Mouse (Mus musculus) kidney, embryonic 16.5 days (tissue): ENCODE data around the gene Chn1. TPM values are rescaled to one million over a fixed set of nuclear protein-coding genes. Genes with fewer than 3 reads are reported as not detected.
A peak's percentile ranks its signal among the peaks of the same experiment; 100 is the strongest.

Source experiments
- ATAC-seq: fragments of 200-750 bp; cut with Nextera tagmentation; 2 replicates; pipeline ENCODE4 v1.8.0; 2017; ENCODE audit warnings: moderate TSS enrichment; ENCODE audit not compliant: low FRiP score, low TSS enrichment
- H3K27ac ChIP-seq: fragments of 300-500 bp; sonication (generic); 2 replicates; pipeline ENCODE4 v1.5.1; 2014; ENCODE audit warnings: low read length
- H3K27me3 ChIP-seq: fragments of 300-500 bp; sonication (generic); 2 replicates; pipeline ENCODE4 v1.6.1; 2014; ENCODE audit warnings: low read length, control low read depth, mixed read lengths; ENCODE audit not compliant: insufficient read depth
- H3K36me3 ChIP-seq: fragments of 300-500 bp; sonication (generic); 2 replicates; pipeline ENCODE4 v1.6.1; 2014; ENCODE audit warnings: low read length, control low read depth, mixed read lengths; ENCODE audit not compliant: insufficient read depth
- H3K4me1 ChIP-seq: fragments of 300-500 bp; sonication (generic); 2 replicates; pipeline ENCODE4 v1.6.1; 2014; ENCODE audit warnings: low read length, control low read depth, mixed read lengths; ENCODE audit not compliant: insufficient read depth
- H3K4me2 ChIP-seq: fragments of 300-500 bp; sonication (generic); replicated peaks from 2 replicates; pipeline ENCODE4 v1.6.1; 2014; ENCODE audit warnings: low read depth, low read length
- H3K4me3 ChIP-seq: fragments of 300-500 bp; sonication (generic); 2 replicates; pipeline ENCODE4 v1.5.1; 2014; ENCODE audit warnings: mild to moderate bottlenecking, low read length
- H3K9ac ChIP-seq: fragments of 300-500 bp; sonication (generic); replicated peaks from 2 replicates; pipeline ENCODE4 v1.6.1; 2014; ENCODE audit warnings: low read length
- H3K9me3 ChIP-seq: fragments of 300-500 bp; sonication (generic); 2 replicates; pipeline ENCODE4 v1.6.1; 2016; ENCODE audit warnings: low read length, control low read depth
- WGBS: fragments of 180-500 bp; shearing (Covaris S2); extraction: QIAGEN DNeasy Blood & Tissue Kit; methylation state at CpG from one replicate; pipeline ENCODE4 v1.1.7; 2014; 5-methylcytosine and 5-hydroxymethylcytosine counted together
- polyA plus RNA-seq: library from polyadenylated mRNA; unstranded; fragments of >200 nt; fragmentation: Nextera tagmentation; extraction: Ambion mirVana; gene quantifications from 2 replicates; pipeline ENCODE4 v1.2.1, GENCODE M21; 2015

The Chn1 gene
- polyA plus RNA-seq, 1 experiment from 2014 or later, result 17.0 TPM

- Histone ChIP-seq H3K9ac (no peak overlapping the region), H3K27me3 (no peaks in the 10 kb centered on the region), H3K9me3 (peaks cover under 1% of the 10 kb centered on the region), H3K4me1 (no peaks in the 10 kb centered on the region), H3K27ac (no peak overlapping the region), H3K4me2 (no peak overlapping the region), H3K36me3 (no peaks in the 10 kb centered on the region), H3K4me3 (no peak overlapping the region)
- WGBS, result 58% methylated on average over 7 of the region's 7 CpGs
- ATAC-seq, result no peak
Measured at GRCm38 (mm10) chr2:73759899-73760298, 15.2 kb downstream of the Chn1 start.

- 82% methylated on average over 5 of the region's 5 CpGs for WGBS
Measured at GRCm38 (mm10) chr2:73759027-73759426, 16.1 kb downstream of the Chn1 start.

GRCm38 (mm10) chr2:73747297-73747696, 27.8 kb downstream of the Chn1 start:
- no peaks in the 10 kb centered on the region for H3K4me1 ChIP-seq
- no peak overlapping the region for H3K27ac ChIP-seq
- H3K9me3 ChIP-seq, result no peaks in the 10 kb centered on the region
- H3K36me3 ChIP-seq, result 0 out of 2 replicates have a peak, but pooled peaks cover 3% of the 10 kb centered on the region
- no peak for ATAC-seq
- no peak overlapping the region for H3K4me3 ChIP-seq
- H3K9ac ChIP-seq, result no peak overlapping the region
- no peak overlapping the region for H3K4me2 ChIP-seq
- H3K27me3 ChIP-seq, result no peaks in the 10 kb centered on the region
- 94% methylated on average over 1 of the region's 1 CpGs for WGBS

More at GRCm38 (mm10) chr2:73759027-73759426, 16.1 kb downstream of the Chn1 start:
- H3K4me3 ChIP-seq, result no peak overlapping the region
- H3K4me2 ChIP-seq, result no peak overlapping the region
- H3K27me3 ChIP-seq, result no peaks in the 10 kb centered on the region
- H3K9ac ChIP-seq, result no peak overlapping the region
- peaks cover 3% of the 10 kb centered on the region for H3K9me3 ChIP-seq
- no peak overlapping the region for H3K27ac ChIP-seq
- H3K4me1 ChIP-seq, result no peaks in the 10 kb centered on the region
- no peaks in the 10 kb centered on the region for H3K36me3 ChIP-seq
- no peak for ATAC-seq

- Histone ChIP-seq H3K9ac (no peak overlapping the region), H3K27ac (no peak overlapping the region), H3K4me1 (no peaks in the 10 kb centered on the region), H3K27me3 (no peaks in the 10 kb centered on the region), H3K4me3 (no peak overlapping the region), H3K9me3 (no peaks in the 10 kb centered on the region), H3K36me3 (0 out of 2 replicates have a peak, but pooled peaks cover 3% of the 10 kb centered on the region), H3K4me2 (no peak overlapping the region)
- no peak for ATAC-seq
- WGBS, result 87% methylated on average over 1 of the region's 1 CpGs
Measured at GRCm38 (mm10) chr2:73746375-73746770, 28.8 kb downstream of the Chn1 start.

- 0 out of 2 replicates have a peak, but pooled peaks cover 3% of the 10 kb centered on the region for H3K36me3 ChIP-seq
- 50% methylated on average over 3 of the region's 3 CpGs for WGBS
- no peak; the same call in 1 of the 2 replicates for ATAC-seq
- no peaks in the 10 kb centered on the region for H3K9me3 ChIP-seq
- no peak overlapping the region for H3K4me2 ChIP-seq
- H3K27me3 ChIP-seq, result no peaks in the 10 kb centered on the region
- H3K9ac ChIP-seq, result no peak overlapping the region
- H3K27ac ChIP-seq, result no peak overlapping the region
- H3K4me3 ChIP-seq, result no peak overlapping the region
- no peaks in the 10 kb centered on the region for H3K4me1 ChIP-seq
Measured at GRCm38 (mm10) chr2:73745647-73746374, 29.3 kb downstream of the Chn1 start.

GRCm38 (mm10) chr2:73741286-73741685, 33.9 kb downstream of the Chn1 start:
- H3K27ac ChIP-seq, result no peak overlapping the region
- H3K9ac ChIP-seq, result no peak overlapping the region
- no peaks in the 10 kb centered on the region for H3K9me3 ChIP-seq
- H3K4me3 ChIP-seq, result no peak overlapping the region
- no peak overlapping the region for H3K4me2 ChIP-seq
- no peaks in the 10 kb centered on the region for H3K27me3 ChIP-seq
- no peaks in the 10 kb centered on the region for H3K4me1 ChIP-seq
- no peaks in the 10 kb centered on the region for H3K36me3 ChIP-seq
- WGBS, result 92% methylated on average over 3 of the region's 3 CpGs
- no peak for ATAC-seq

GRCm38 (mm10) chr2:73727868-73728267, 47.3 kb downstream of the Chn1 start:
- Histone ChIP-seq H3K4me2 (no peak overlapping the region), H3K27ac (no peak overlapping the region), H3K9me3 (no peaks in the 10 kb centered on the region), H3K27me3 (no peaks in the 10 kb centered on the region), H3K36me3 (no peaks in the 10 kb centered on the region), H3K4me3 (no peak overlapping the region), H3K9ac (no peak overlapping the region), H3K4me1 (peaks cover 2% of the 10 kb centered on the region; the same call in 1 of the 2 replicates)
- no peak for ATAC-seq
- WGBS, result 38% methylated on average over 2 of the region's 2 CpGs

GRCm38 (mm10) chr2:73724934-73725333, 50.2 kb downstream of the Chn1 start:
- H3K27ac ChIP-seq, result no peak overlapping the region
- no peaks in the 10 kb centered on the region for H3K9me3 ChIP-seq
- no peaks in the 10 kb centered on the region for H3K27me3 ChIP-seq
- peaks cover 17% of the 10 kb centered on the region for H3K4me1 ChIP-seq
- no peak overlapping the region for H3K4me3 ChIP-seq
- no peaks in the 10 kb centered on the region for H3K36me3 ChIP-seq
- no peak for ATAC-seq
- WGBS, result 66% methylated on average over 3 of the region's 3 CpGs
- no peak overlapping the region for H3K9ac ChIP-seq
- no peak overlapping the region for H3K4me2 ChIP-seq

- WGBS, result 17% methylated on average over 4 of the region's 4 CpGs
- ATAC-seq, result no peak
- Histone ChIP-seq H3K9ac (no peak overlapping the region), H3K4me1 (peaks cover 17% of the 10 kb centered on the region), H3K9me3 (no peaks in the 10 kb centered on the region), H3K27me3 (no peaks in the 10 kb centered on the region), H3K4me2 (peak overlapping the region; percentile 29), H3K27ac (peak overlapping the region; percentile 81; the same call in 1 of the 2 replicates), H3K36me3 (no peaks in the 10 kb centered on the region), H3K4me3 (no peak overlapping the region)
Measured at GRCm38 (mm10) chr2:73721821-73722220, 53.3 kb downstream of the Chn1 start.

- Histone ChIP-seq H3K4me2 (no peak overlapping the region), H3K27me3 (no peaks in the 10 kb centered on the region), H3K4me1 (no peaks in the 10 kb centered on the region), H3K4me3 (no peak overlapping the region), H3K9me3 (no peaks in the 10 kb centered on the region), H3K36me3 (no peaks in the 10 kb centered on the region), H3K27ac (no peak overlapping the region), H3K9ac (no peak overlapping the region)
- ATAC-seq, result no peak
Measured at GRCm38 (mm10) chr2:73712481-73712880, 62.7 kb downstream of the Chn1 start.
